Mouse (Mus musculus) cerebellum, postnatal 4 days (tissue): ENCODE measurements at regions not wholly inside any gene's neighbourhood (a gene's known extent, or its start where the extent isn't known, plus 50 kb on each side); places are given as distances from the start of the nearest gene placed in this dataset.
A peak's percentile ranks its signal among the peaks of the same experiment; 100 is the strongest.

ENCODE experiments used
- DNase-seq, 2 experiments: peaks; one replicate each; pipeline ENCODE4 v3.0.0; 2022; ENCODE audit warnings: low spot score in 2 of 2, mixed read lengths in 1 of 2

DNA sequence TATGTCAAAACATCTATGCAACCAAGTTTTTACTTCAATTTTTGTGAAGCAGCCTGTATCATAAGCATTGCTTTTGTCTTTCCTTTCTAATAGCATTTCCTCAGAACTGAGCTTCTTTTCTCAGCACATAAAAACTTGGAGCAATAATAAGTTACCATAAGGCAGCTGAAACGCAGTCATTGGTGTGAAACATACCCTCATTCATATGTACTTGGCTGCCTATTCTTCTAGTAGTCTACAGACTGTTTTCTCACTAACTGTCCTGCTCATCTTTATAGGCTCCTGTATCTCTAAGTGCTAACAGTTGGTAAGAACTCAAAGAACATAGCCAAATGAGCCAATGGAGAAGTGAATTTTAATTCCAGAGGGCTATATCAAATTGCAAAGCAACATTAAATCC lies 454.6 kb upstream of the Ptprd start:
- DNase-seq: no peak

GRCm38 (mm10) chr4:78642773-78643172 lies 431.0 kb upstream of the Ptprd start:
- no peak for DNase-seq

- peak in 1 of 2 experiments; percentile 1 for DNase-seq
These were observed 394.7 kb upstream of the Ptprd start for GRCm38 (mm10) chr4:78606461-78606830.

GRCm38 (mm10) chr4:78605763-78606460 lies 394.2 kb upstream of the Ptprd start:
- DNase-seq: no peak

- DNase-seq: no peak
These were observed 369.8 kb upstream of the Ptprd start for GRCm38 (mm10) chr4:78581590-78581989.

- DNase-seq: no peak
These were observed 353.6 kb upstream of the Ptprd start for GRCm38 (mm10) chr4:78565356-78565755.
